Mouse (Mus musculus) granulocyte monocyte progenitor cell, adult 5-6 weeks (primary cell): ENCODE results near the gene Srsf12. TPM values are rescaled to one million over a fixed set of nuclear protein-coding genes. Genes with fewer than 3 reads are reported as not detected.

Source experiments
- ATAC-seq: replicated peaks from 2 replicates; pipeline ENCODE4 v1.8.0; 2016; ENCODE audit warnings: mild to moderate bottlenecking, moderate TSS enrichment, inconsistent platforms; ENCODE audit not compliant: poor library complexity, severe bottlenecking
- total RNA-seq, 2 experiments: library from RNA; stranded (forward) in 1 of 2; stranded (reverse) in 1 of 2; fragments of 200-712, 200-1000 nt in 1 of 2; fragments of >200 nt in 1 of 2; fragmentation: Nextera tagmentation in 1 of 2; gene quantifications; 2 replicates each; pipeline ENCODE4 v1.2.3; 2014 to 2017

The Srsf12 gene
- total RNA-seq (2014; fragmentation: Nextera tagmentation) (not detected in 2 replicates), total RNA-seq (2017) (not detected in 2 replicates)

- ATAC-seq, result peak; percentile 70
Measured at GRCm38 (mm10) chr4:33208881-33209841, at the start of gene Srsf12. TSS of gene Srsf12 (plus strand) at chr4:33208991.

- no peak for ATAC-seq
Measured at GRCm38 (mm10) chr4:33183477-33183876, 25.3 kb upstream of the Srsf12 start.

GRCm38 (mm10) chr4:33188164-33188563 lies 20.6 kb upstream of the Srsf12 start:
- ATAC-seq, result peak; percentile 18; the same call in 1 of the 2 replicates

GRCm38 (mm10) chr4:33188781-33189734 lies 19.7 kb upstream of the Srsf12 start:
- ATAC-seq, result peak; percentile 79

GRCm38 (mm10) chr4:33189735-33190036 lies 19.1 kb upstream of the Srsf12 start, which contains the start of gene Pm20d2:
TSS of gene Pm20d2 (minus strand) at chr4:33189737.
- ATAC-seq, result no peak

- ATAC-seq, result no peak
Measured at GRCm38 (mm10) chr4:33198117-33198516, 10.7 kb upstream of the Srsf12 start.

GRCm38 (mm10) chr4:33204682-33205081 lies 4.1 kb upstream of the Srsf12 start:
- ATAC-seq, result peak; percentile 86

GRCm38 (mm10) chr4:33207551-33207950 lies 1.2 kb upstream of the Srsf12 start:
- ATAC-seq, result no peak

GRCm38 (mm10) chr4:33221847-33222246 lies 13.1 kb downstream of the Srsf12 start:
- ATAC-seq, result no peak

GRCm38 (mm10) chr4:33224003-33224675 lies 15.3 kb downstream of the Srsf12 start:
- no peak for ATAC-seq

GRCm38 (mm10) chr4:33227164-33227563 lies 18.4 kb downstream of the Srsf12 start:
- peak; percentile 44; the same call in 1 of the 2 replicates for ATAC-seq

- ATAC-seq, result no peak
Measured at GRCm38 (mm10) chr4:33229639-33230038, 20.8 kb downstream of the Srsf12 start.

GRCm38 (mm10) chr4:33230881-33231280 lies 22.1 kb downstream of the Srsf12 start:
- ATAC-seq, result no peak

- ATAC-seq, result peak; percentile 33
Measured at GRCm38 (mm10) chr4:33242536-33242935, 33.7 kb downstream of the Srsf12 start.

- no peak for ATAC-seq
Measured at GRCm38 (mm10) chr4:33243016-33243758, 34.4 kb downstream of the Srsf12 start.

GRCm38 (mm10) chr4:33243921-33244320 lies 35.1 kb downstream of the Srsf12 start:
- no peak for ATAC-seq

- ATAC-seq, result no peak
Measured at GRCm38 (mm10) chr4:33245853-33246395, 37.1 kb downstream of the Srsf12 start.

- peak; percentile 61 for ATAC-seq
Measured at GRCm38 (mm10) chr4:33247479-33248053, 38.8 kb downstream of the Srsf12 start.
